Mouse (Mus musculus) hindbrain, postnatal 0 days (tissue): ENCODE measurements at regions not wholly inside any gene's neighbourhood (a gene's known extent, or its start where the extent isn't known, plus 50 kb on each side); places are given as distances from the start of the nearest gene placed in this dataset.
A peak's percentile ranks its signal among the peaks of the same experiment; 100 is the strongest.

Experiments
- ATAC-seq: fragments of 200-750 bp; cut with Nextera tagmentation; 2 replicates; pipeline ENCODE4 v1.8.0; 2017; ENCODE audit warnings: mild to moderate bottlenecking, moderate TSS enrichment, moderate library complexity
- DNase-seq: peaks from one replicate; pipeline ENCODE4 v3.0.0-alpha.2; 2015; ENCODE audit warnings: low spot score
- H3K27ac ChIP-seq: fragments of 300-500 bp; sonication (generic); 2 replicates; pipeline ENCODE4 v1.5.1; 2014; ENCODE audit warnings: mild to moderate bottlenecking
- H3K27me3 ChIP-seq: fragments of 300-500 bp; sonication (generic); 2 replicates; pipeline ENCODE4 v1.6.1; 2014; ENCODE audit warnings: low read length, mixed read lengths; ENCODE audit not compliant: insufficient read depth
- H3K36me3 ChIP-seq: fragments of 300-500 bp; sonication (generic); 2 replicates; pipeline ENCODE4 v1.6.1; 2014; ENCODE audit warnings: low read length, mixed read lengths; ENCODE audit not compliant: insufficient read depth
- H3K4me1 ChIP-seq: fragments of 300-500 bp; sonication (generic); 2 replicates; pipeline ENCODE4 v1.6.1; 2014; ENCODE audit warnings: antibody characterized with exemption, low read length, mixed read lengths; ENCODE audit not compliant: insufficient read depth
- H3K4me2 ChIP-seq: fragments of 300-500 bp; sonication (generic); 2 replicates; pipeline ENCODE4 v1.6.1; 2014; ENCODE audit warnings: low read depth, mild to moderate bottlenecking, low read length, moderate library complexity, mixed read lengths
- H3K4me3 ChIP-seq: fragments of 300-500 bp; sonication (generic); 2 replicates; pipeline ENCODE4 v1.5.1; 2014; ENCODE audit warnings: low read length
- H3K9ac ChIP-seq: fragments of 300-500 bp; sonication (generic); replicated peaks from 2 replicates; pipeline ENCODE4 v1.6.1; 2014; ENCODE audit warnings: mild to moderate bottlenecking, low read length, moderate library complexity, mixed read lengths
- H3K9me3 ChIP-seq: fragments of 300-500 bp; sonication (generic); 2 replicates; pipeline ENCODE4 v1.6.1; 2016; ENCODE audit warnings: low read length, mixed read lengths
- CTCF ChIP-seq: IDR thresholded peaks from 2 replicates; pipeline ENCODE4 v1.5.1; 2016; ENCODE audit warnings: antibody characterized with exemption, control low read depth, low read depth
- WGBS: fragments of 180-500 bp; shearing (Covaris S2); extraction: QIAGEN DNeasy Blood & Tissue Kit; methylation state at CpG from one replicate; pipeline ENCODE4 v1.1.7; 2014; 5-methylcytosine and 5-hydroxymethylcytosine counted together

DNA sequence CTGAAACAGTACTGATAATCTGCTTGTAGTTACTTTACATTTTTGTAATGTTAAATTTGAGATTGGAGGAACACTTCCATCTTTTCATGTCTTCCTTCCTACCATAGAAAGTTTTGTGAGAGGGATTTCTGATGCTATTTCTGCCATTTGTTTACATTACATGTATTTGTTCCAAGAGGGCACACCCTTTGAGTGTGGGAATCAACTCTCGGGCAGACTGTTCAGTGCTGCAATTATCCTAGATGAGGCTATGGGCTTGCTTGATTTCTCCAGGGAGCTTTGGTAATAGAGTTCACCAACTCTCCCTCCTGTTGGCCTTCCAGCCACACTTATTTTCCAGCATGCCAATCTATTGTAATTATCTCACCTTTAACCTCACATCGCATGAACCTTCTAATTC is 52.4 kb downstream of the Gm13691 start:
- no peak overlapping the region for H3K27ac ChIP-seq
- H3K9me3 ChIP-seq: no peaks in the 10 kb centered on the region
- no peaks in the 10 kb centered on the region for H3K36me3 ChIP-seq
- no peak overlapping the region for H3K4me2 ChIP-seq
- H3K27me3 ChIP-seq: no peaks in the 10 kb centered on the region
- no peak for TF ChIP-seq CTCF
- no peak overlapping the region for H3K4me3 ChIP-seq
- ATAC-seq (no peak), DNase-seq (no peak)
- H3K4me1 ChIP-seq: no peaks in the 10 kb centered on the region
- WGBS: 59% methylated on average over 2 of the region's 2 CpGs
- H3K9ac ChIP-seq: no peak overlapping the region

DNA sequence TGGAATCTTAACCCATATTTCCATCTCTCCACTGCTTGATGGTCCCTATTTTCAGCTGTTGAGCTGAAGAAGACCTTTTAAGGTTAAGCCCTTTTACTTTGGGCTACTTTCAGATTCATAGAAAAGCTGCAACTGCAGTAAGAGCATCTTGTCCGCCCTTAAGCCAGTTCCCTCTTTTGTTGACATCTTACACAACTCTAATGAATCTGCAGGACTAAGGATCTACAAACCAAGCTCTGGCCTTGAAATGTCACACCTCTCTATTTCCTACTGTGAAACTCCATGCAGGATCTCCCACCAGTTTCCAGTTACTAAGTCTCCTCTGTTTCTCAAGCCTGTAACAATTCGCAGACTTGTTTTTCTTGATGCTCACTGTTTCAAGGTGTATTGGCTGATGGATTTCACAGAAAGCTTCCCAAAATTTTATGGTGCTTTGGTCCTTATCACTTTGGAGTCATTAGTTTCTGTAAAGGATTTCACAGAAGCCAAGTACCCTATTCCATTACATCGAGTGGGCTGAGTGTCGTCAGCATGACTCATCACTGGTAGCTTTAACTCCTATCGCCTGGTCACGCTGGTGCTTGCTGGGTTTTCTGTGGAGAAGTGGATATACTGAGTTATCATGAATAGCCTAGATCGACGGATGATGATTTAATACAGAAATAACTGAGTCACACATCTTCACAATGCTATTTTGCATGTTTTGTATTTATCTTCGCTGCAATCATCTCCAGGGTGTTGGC is 58.2 kb downstream of the Gm13691 start:
- no peaks in the 10 kb centered on the region for H3K9me3 ChIP-seq
- ATAC-seq: no peak
- H3K36me3 ChIP-seq: no peaks in the 10 kb centered on the region
- 95% methylated on average over 9 of the region's 9 CpGs for WGBS
- H3K27ac ChIP-seq: no peak overlapping the region
- no peaks in the 10 kb centered on the region for H3K4me1 ChIP-seq
- H3K4me2 ChIP-seq: no peak overlapping the region
- no peak for TF ChIP-seq CTCF
- no peak overlapping the region for H3K9ac ChIP-seq
- no peaks in the 10 kb centered on the region for H3K27me3 ChIP-seq
- DNase-seq: no peak
- H3K4me3 ChIP-seq: no peak overlapping the region

DNA sequence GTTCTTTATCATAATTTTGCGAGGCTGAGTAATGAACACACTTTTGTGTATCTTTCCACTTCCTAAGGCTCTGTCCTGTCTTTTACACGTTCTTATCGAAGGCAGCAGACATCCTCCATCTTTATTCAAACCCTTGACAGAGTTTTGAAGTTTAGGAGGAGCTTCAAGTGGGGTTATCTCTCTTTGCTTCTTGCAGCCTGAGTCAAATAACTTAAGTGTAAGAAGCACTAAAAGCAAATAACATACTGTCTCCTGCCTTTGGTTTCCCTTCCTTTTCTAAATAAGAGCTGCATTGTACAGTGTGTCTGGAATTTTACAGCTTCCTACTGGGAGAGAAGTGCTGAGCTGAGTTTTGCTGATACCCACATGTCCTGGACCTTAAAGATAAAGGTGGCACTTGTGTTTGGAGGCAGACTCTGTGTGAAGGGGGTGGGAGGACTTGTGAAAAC is 61.6 kb downstream of the Gm13691 start:
- no peak for TF ChIP-seq CTCF
- no peak overlapping the region for H3K9ac ChIP-seq

DNA sequence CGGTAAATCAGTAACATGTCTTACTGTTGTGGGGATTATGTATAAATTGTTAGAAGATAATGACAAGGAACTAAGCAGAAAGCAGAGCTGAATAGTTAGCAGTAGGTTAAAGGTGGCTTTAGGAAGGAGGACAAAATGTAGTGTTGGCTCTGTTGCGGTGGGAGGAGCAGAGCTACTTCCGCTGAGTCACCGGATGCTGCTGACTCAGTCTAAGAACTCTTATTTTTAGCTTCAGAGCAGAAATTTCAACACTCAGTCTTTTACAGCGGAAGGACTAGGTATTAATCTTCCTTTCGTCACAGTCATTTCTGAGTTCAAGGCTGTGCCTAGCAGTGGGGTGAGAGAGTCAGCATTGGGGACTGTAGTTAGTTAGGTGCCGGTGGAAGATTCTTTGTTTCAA is 68.9 kb downstream of the Gm13691 start:
- Histone ChIP-seq H3K27ac (no peak overlapping the region), H3K9me3 (no peaks in the 10 kb centered on the region), H3K9ac (no peak overlapping the region), H3K4me3 (no peak overlapping the region), H3K27me3 (no peaks in the 10 kb centered on the region), H3K4me2 (no peak overlapping the region), H3K4me1 (no peaks in the 10 kb centered on the region), H3K36me3 (no peaks in the 10 kb centered on the region)
- no peak for TF ChIP-seq CTCF
- DNase-seq: no peak
- ATAC-seq: no peak
- WGBS: 92% methylated on average over 7 of the region's 7 CpGs

More for the DNA sequence above, 61.6 kb downstream of the Gm13691 start:
- H3K4me1 ChIP-seq: no peaks in the 10 kb centered on the region
- no peak overlapping the region for H3K4me3 ChIP-seq
- H3K9me3 ChIP-seq: no peaks in the 10 kb centered on the region
- H3K4me2 ChIP-seq: no peak overlapping the region
- no peak overlapping the region for H3K27ac ChIP-seq
- no peaks in the 10 kb centered on the region for H3K27me3 ChIP-seq
- DNase-seq (no peak), ATAC-seq (no peak)
- WGBS: 68% methylated on average over 3 of the region's 3 CpGs
- no peaks in the 10 kb centered on the region for H3K36me3 ChIP-seq

DNA sequence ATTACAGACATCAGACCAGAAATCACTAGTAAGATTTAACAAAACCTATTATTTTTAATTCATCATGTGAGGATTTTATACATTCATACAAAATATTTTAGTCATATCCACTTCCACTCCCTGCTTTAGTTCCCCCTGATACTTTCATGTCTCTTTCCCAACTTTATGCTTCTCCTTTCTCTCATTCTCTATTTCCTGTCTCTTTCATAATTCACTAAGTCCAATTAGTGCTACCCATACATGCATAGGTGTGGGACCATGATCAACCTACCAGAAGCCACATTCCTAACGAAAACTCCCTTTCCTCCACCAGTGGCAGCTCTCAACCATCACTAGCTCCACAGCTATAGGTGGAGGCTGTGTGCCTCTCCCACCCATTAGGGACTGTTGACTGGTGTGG is 70.9 kb downstream of the Gm13691 start:
- no peak for TF ChIP-seq CTCF
- H3K9ac ChIP-seq: no peak overlapping the region
- no peaks in the 10 kb centered on the region for H3K27me3 ChIP-seq
- ATAC-seq (no peak), DNase-seq (no peak)
- no peak overlapping the region for H3K27ac ChIP-seq
- H3K36me3 ChIP-seq: no peaks in the 10 kb centered on the region
- no peaks in the 10 kb centered on the region for H3K9me3 ChIP-seq
- no peak overlapping the region for H3K4me3 ChIP-seq
- H3K4me1 ChIP-seq: no peaks in the 10 kb centered on the region
- H3K4me2 ChIP-seq: no peak overlapping the region
- 86% methylated on average over 1 of the region's 1 CpGs for WGBS

DNA sequence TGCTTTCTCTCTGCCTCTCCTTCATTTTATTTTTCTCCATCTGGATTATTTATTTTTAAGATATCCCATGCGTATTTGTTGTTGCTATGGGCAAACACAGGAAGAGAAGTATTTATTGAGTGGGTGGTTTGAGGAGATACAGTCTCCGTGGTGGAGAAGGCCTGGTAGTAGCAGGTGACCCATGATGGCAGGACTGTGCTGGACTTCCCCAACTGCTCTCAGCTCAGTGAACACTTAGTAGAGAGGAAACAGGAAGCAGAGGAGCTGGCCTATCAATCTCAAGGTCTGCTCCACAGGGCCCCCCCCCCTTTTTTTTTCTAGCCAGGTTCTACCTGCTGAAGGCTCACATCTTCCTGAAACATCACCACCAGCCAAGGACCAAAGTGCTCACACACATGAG is 74.0 kb downstream of the Gm13691 start:
- Histone ChIP-seq H3K27me3 (no peaks in the 10 kb centered on the region), H3K4me3 (no peak overlapping the region), H3K27ac (no peak overlapping the region), H3K4me1 (no peaks in the 10 kb centered on the region), H3K9ac (no peak overlapping the region), H3K9me3 (no peaks in the 10 kb centered on the region), H3K4me2 (no peak overlapping the region), H3K36me3 (no peaks in the 10 kb centered on the region)
- 88% methylated on average over 2 of the region's 2 CpGs for WGBS
- ATAC-seq (no peak), DNase-seq (no peak)
- TF ChIP-seq CTCF: no peak

DNA sequence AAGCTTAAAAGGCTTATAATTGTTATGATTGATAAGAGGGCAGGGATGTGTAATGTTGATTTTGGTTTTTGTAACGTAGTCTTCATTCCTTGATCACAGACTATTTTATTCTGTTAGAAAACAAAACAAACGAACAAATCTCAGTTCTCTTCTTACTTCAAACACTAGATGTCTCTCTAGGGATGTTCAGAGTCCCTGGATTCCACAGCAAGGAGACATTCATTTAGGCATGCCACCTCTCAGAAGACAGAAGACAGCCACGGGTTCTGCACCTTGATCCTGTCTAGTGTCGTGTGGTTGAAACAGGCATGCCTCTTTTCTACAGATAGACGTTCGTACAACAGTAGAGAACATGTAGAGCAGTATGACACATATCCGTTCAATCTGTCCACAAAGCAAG is 74.7 kb downstream of the Gm13691 start:
- TF ChIP-seq CTCF: peak; percentile 32
- Histone ChIP-seq H3K9ac (no peak overlapping the region), H3K27ac (no peak overlapping the region), H3K36me3 (no peaks in the 10 kb centered on the region), H3K4me2 (no peak overlapping the region), H3K27me3 (no peaks in the 10 kb centered on the region), H3K4me3 (no peak overlapping the region), H3K4me1 (no peaks in the 10 kb centered on the region), H3K9me3 (no peaks in the 10 kb centered on the region)
- peak; percentile 30 for DNase-seq
- ATAC-seq: no peak
- WGBS: 69% methylated on average over 7 of the region's 7 CpGs
